Mouse (Mus musculus) liver, postnatal 0 days (tissue): Measurements from ENCODE around the gene Rad51b.

Experiments used
- CTCF ChIP-seq: sonication (generic); IDR thresholded peaks from 2 replicates; pipeline ENCODE4 v1.5.1; 2016; ENCODE audit warnings: antibody characterized with exemption, low read depth
- EP300 ChIP-seq: IDR thresholded peaks from 2 replicates; pipeline ENCODE4 v1.6.1; 2016; ENCODE audit warnings: antibody characterized with exemption, low read depth, mild to moderate bottlenecking

DNA sequence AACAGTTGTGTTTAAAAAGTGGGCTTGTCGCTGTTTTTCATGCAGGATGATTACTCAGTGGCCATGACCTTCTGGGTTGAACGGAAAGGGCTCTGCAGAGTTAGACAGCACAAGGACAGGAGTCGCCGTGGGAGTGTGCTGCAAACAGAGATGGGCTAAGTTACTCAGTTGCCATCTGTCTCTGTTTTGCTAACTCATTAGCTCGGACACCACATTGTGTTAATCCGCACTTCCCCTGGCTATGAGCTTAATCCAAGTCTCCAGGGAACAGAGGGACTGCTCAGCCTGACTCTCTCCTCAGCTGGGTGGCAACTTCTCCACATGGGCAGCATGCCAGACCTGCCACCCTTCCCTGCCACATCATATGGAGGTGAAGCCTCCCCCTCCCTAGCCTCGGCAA is 445.1 kb downstream of the Rad51b start:
- TF ChIP-seq CTCF (no peak), EP300 (no peak)
